Mouse (Mus musculus) heart, embryonic 12.5 days (tissue): Measurements from ENCODE around the gene Stambp. TPM values are rescaled to one million over a fixed set of nuclear protein-coding genes. Genes with fewer than 3 reads are reported as not detected.

ENCODE experiments used
- ATAC-seq: fragments of 200-750 bp; cut with Nextera tagmentation; 2 replicates; pipeline ENCODE4 v1.8.0; 2017; ENCODE audit warnings: moderate TSS enrichment, moderate library complexity; ENCODE audit not compliant: insufficient number of reproducible peaks, low FRiP score
- H3K27ac ChIP-seq: fragments of 300-500 bp; sonication (generic); 2 replicates; pipeline ENCODE4 v1.5.1; 2016; ENCODE audit warnings: mild to moderate bottlenecking, moderate library complexity; ENCODE audit not compliant: poor library complexity, severe bottlenecking
- H3K27me3 ChIP-seq: fragments of 300-500 bp; sonication (generic); replicated peaks from 2 replicates; pipeline ENCODE4 v1.6.1; 2016; ENCODE audit warnings: mild to moderate bottlenecking, moderate library complexity
- H3K36me3 ChIP-seq: fragments of 300-500 bp; sonication (generic); 2 replicates; pipeline ENCODE4 v1.6.1; 2016; ENCODE audit warnings: mild to moderate bottlenecking, moderate library complexity
- H3K4me1 ChIP-seq: fragments of 300-500 bp; sonication (generic); replicated peaks from 2 replicates; pipeline ENCODE4 v1.6.1; 2016; ENCODE audit warnings: mild to moderate bottlenecking
- H3K4me2 ChIP-seq: fragments of 300-500 bp; sonication (generic); 2 replicates; pipeline ENCODE4 v1.6.1; 2016; ENCODE audit warnings: mild to moderate bottlenecking, moderate library complexity
- H3K4me3 ChIP-seq: fragments of 300-500 bp; sonication (generic); 2 replicates; pipeline ENCODE4 v1.5.1; 2016; ENCODE audit warnings: mild to moderate bottlenecking
- H3K9ac ChIP-seq: fragments of 300-500 bp; sonication (generic); 2 replicates; pipeline ENCODE4 v1.6.1; 2016; ENCODE audit warnings: mild to moderate bottlenecking, moderate library complexity
- H3K9me3 ChIP-seq: fragments of 300-500 bp; sonication (generic); replicated peaks from 2 replicates; pipeline ENCODE4 v1.6.1; 2016; ENCODE audit warnings: mild to moderate bottlenecking, moderate library complexity
- WGBS: fragments of 180-500 bp; shearing (Covaris S2); methylation state at CpG from one replicate; pipeline ENCODE4 v1.1.7; 2016; 5-methylcytosine and 5-hydroxymethylcytosine counted together
- polyA plus RNA-seq: library from polyadenylated mRNA; unstranded; fragments of >200 nt; fragmentation: Nextera tagmentation; extraction: Ambion mirVana; gene quantifications from 2 replicates; pipeline ENCODE4 v1.2.1, GENCODE M21; 2016

Stambp gene
- polyA plus RNA-seq, 1 experiment from 2014 or later: 24.4 TPM

DNA sequence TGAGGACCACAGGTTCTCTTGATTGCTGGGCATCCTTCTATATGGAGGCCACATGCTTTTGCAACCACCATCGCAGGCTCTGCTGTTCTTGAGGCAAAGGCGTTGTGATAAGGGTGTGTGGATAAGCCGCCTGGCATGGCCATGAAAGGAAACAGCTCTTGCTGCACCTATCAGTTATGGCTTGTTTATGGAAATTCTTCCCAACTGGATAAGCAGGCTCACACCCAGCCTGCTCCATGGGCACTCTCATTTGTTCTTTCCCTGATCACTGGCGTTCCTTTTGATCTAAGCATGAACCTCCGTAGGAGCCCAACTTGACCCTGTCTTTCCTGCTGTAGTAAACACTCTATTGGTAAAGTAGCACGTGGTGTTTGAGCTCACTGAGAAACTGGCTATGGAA, 50.7 kb downstream of the Stambp start:
- no peak overlapping the region for H3K4me2 ChIP-seq
- peak overlapping the region; percentile 45; the same call in 1 of the 2 replicates for H3K27ac ChIP-seq
- no peak overlapping the region for H3K4me3 ChIP-seq
- WGBS: 14% methylated on average over 6 of the region's 6 CpGs
- no peaks in the 10 kb centered on the region for H3K36me3 ChIP-seq
- no peak overlapping the region for H3K9ac ChIP-seq
- peaks cover 25% of the 10 kb centered on the region for H3K4me1 ChIP-seq
- peak; percentile 54; the same call in 1 of the 2 replicates for ATAC-seq
- H3K9me3 ChIP-seq: no peaks in the 10 kb centered on the region; the same call in 1 of the 2 replicates
- H3K27me3 ChIP-seq: no peaks in the 10 kb centered on the region

DNA sequence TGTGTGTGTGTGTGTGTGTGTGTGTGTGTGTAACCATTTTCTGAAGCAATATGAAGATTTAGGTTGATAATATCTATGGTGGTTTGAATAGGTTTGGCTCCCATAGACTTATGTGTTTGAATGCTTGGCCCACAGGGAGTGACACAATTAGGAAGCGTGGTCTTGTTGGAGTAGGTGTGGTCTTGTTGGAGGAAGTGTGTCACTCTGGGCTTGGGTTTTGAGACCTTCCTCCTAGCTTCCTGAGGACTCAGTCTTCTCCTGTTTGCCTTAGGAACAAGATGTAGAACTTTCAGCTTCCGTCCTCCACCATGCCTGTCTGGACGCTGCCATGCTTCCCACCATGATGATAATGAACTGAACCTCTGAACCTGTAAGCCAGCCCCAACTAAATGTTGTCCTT, 53.9 kb downstream of the Stambp start:
- peaks cover 20% of the 10 kb centered on the region for H3K4me1 ChIP-seq
- H3K27me3 ChIP-seq: no peaks in the 10 kb centered on the region
- H3K4me2 ChIP-seq: no peak overlapping the region
- H3K4me3 ChIP-seq: no peak overlapping the region
- ATAC-seq: no peak
- 76% methylated on average over 3 of the region's 3 CpGs for WGBS
- no peak overlapping the region for H3K27ac ChIP-seq
- H3K9ac ChIP-seq: no peak overlapping the region
- no peaks in the 10 kb centered on the region for H3K36me3 ChIP-seq
- no peaks in the 10 kb centered on the region; the same call in 1 of the 2 replicates for H3K9me3 ChIP-seq

DNA sequence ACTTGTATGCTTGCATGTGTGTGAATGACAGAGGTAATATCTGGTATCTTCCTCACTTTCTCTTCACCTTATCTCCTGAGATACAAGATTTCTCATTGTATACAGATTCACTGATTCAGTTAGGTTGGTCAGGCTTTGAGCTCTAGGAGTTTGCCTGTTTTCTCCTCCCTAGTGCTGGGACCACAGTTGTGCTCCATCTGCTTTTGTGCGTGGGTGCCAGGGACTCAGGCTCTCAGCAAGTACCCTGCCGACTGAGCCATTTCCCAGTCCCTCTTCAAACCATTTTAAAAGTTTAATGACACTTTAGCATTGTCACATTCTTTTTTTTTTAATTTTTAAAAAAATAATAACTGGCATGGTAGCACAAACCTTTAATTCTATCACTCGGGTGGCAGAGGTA, 57.4 kb downstream of the Stambp start:
- H3K36me3 ChIP-seq: no peaks in the 10 kb centered on the region
- WGBS: 69% methylated on average over 3 of the region's 3 CpGs
- no peak for ATAC-seq
- H3K4me2 ChIP-seq: no peak overlapping the region
- no peaks in the 10 kb centered on the region; the same call in 1 of the 2 replicates for H3K9me3 ChIP-seq
- H3K4me1 ChIP-seq: no peaks in the 10 kb centered on the region
- H3K4me3 ChIP-seq: no peak overlapping the region
- H3K27ac ChIP-seq: no peak overlapping the region
- H3K9ac ChIP-seq: no peak overlapping the region
- no peaks in the 10 kb centered on the region for H3K27me3 ChIP-seq

DNA sequence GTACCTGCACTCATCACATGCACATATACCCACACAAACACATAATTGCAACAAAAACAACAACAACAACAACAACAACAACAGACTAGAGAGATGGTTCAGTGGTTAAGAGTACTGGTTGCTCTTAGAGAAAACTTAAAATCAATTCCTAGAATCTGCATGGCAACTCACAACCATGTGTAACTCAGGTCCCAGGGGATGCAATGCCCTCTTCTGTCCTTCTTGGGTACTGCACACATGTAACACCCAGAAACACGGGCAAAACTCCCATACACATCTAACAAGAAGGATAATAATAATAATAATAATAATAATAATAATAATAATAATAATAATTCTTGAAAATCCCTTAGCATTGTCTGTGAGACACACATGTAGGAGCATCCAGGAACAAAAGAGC, 60.0 kb downstream of the Stambp start:
- H3K4me1 ChIP-seq: 0 out of 2 replicates have a peak, but pooled peaks cover 2% of the 10 kb centered on the region
- H3K27me3 ChIP-seq: no peaks in the 10 kb centered on the region; the same call in 1 of the 2 replicates
- H3K9me3 ChIP-seq: no peaks in the 10 kb centered on the region
- WGBS: 36% methylated on average over 1 of the region's 1 CpGs
- ATAC-seq: no peak
- H3K9ac ChIP-seq: no peak overlapping the region
- H3K36me3 ChIP-seq: no peaks in the 10 kb centered on the region
- no peak overlapping the region for H3K4me3 ChIP-seq
- H3K27ac ChIP-seq: no peak overlapping the region
- no peak overlapping the region for H3K4me2 ChIP-seq

DNA sequence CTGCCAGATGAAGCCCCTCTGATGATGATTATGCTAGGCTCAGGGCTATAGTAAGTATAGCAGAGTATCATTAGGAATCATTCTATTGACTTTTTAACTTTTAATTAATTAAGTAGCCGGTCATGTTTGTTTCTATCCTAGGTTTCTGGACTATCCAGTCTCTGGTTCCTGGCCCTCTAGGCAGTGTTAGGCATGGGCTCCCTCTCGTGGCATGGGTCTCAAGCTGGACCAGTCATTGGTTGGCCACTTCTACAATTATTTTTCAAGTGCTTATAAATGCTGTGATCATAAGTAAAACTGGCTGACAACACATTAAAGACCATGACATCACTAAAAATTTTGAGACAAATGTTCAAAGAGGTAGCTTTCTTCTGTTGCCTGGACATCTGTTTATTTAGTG, 62.3 kb downstream of the Stambp start:
- 67% methylated on average over 2 of the region's 2 CpGs for WGBS
- no peak for ATAC-seq

DNA sequence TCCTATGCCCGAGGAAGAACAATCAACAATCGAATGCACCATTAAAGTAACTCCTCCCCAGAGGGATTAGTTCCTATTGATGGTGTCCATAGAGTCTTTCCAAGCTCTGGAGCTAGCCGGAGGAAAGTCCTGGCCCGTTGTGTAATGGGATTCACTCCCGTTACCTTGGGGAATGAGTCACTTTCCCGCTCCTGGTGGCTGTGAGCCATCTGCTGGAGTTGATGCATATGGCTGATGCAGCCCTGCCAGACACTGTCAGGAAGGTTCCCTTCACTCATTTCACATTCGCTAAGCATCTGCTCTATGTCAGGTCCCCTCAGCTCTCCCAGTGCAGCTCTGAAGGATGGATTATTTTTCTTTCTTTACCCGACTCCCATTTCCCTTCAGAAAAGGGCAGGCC, 63.1 kb downstream of the Stambp start:
- H3K27ac ChIP-seq: no peak overlapping the region
- H3K36me3 ChIP-seq: no peaks in the 10 kb centered on the region
- no peak overlapping the region for H3K9ac ChIP-seq
- no peaks in the 10 kb centered on the region; the same call in 1 of the 2 replicates for H3K27me3 ChIP-seq
- ATAC-seq: no peak
- H3K4me3 ChIP-seq: no peak overlapping the region
- H3K4me1 ChIP-seq: peaks cover 12% of the 10 kb centered on the region
- no peaks in the 10 kb centered on the region for H3K9me3 ChIP-seq
- H3K4me2 ChIP-seq: no peak overlapping the region
- WGBS: 39% methylated on average over 8 of the region's 8 CpGs

More for the DNA sequence above, 62.3 kb downstream of the Stambp start:
- Histone ChIP-seq H3K4me3 (no peak overlapping the region), H3K9me3 (no peaks in the 10 kb centered on the region), H3K27ac (no peak overlapping the region), H3K27me3 (no peaks in the 10 kb centered on the region; the same call in 1 of the 2 replicates), H3K4me2 (no peak overlapping the region), H3K36me3 (no peaks in the 10 kb centered on the region), H3K4me1 (peaks cover 10% of the 10 kb centered on the region), H3K9ac (peak overlapping the region; percentile 50; the same call in 1 of the 2 replicates)

DNA sequence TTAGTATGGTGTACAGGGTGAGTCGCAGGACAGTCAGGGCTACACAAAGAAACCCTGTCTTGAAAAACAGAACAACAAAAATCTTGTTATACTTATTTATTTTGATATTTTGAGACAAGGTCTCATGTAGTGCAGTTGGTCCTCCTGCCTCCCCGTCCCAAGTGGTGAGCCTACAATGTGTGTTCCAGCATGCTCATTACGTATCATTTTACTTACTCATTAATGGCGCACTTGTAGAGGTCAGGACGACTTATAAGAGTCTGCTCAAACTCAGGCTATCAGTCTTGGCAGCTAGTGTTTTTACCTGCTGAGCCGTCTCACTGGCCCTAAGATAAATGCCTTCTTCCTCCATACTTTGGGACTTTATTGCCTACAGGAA, 65.4 kb downstream of the Stambp start:
- Histone ChIP-seq H3K9ac (peak overlapping the region; percentile 52), H3K27ac (peak overlapping the region; percentile 99)
- WGBS: 32% methylated on average over 6 of the region's 6 CpGs

DNA sequence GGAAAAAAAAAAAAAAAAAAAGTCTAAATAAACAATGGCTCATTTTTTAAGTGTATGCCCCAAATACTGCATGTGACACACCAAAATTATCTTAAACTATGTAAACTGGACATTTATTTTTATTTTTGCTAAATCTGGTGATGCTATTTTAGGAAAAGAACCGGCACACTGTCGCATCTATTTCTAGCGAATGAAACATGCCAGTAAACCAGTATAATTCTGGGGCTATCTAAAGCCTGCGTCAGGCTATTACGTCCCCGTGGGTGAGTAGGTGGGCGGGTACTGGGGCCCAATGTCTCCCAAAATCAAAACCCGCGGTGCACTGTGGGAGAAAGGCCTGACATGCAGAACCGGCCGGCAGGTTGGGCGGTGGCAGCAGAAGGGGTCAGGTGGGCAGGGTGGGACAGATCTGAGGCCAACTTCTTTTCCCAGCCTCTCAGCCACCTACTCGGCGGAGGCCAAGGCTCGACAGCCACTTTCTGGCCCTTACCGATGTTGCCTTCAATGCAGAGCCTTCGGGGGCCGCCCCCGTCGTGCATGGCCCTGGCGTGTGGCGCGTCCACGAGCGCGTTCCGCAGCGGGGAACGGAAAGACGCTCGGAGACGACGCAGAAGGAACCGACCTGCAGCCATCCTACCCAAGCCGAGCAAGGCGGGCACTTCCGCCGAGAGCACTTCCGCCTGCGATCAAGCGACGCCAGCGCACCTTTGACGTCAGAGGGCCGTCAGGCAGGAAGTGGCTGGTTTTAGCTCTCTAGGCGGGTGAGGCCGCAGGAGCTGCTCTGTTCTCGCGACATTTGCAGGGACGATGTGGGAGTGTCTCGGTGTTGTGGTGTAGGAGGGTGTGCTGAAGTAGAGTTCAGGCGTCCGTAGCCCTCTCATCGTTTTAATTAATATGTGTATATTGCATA, 66.0 kb downstream of the Stambp start, which contains the start of gene Dguok:
TSS of gene Dguok (minus strand) at position 712 of the 910 bp plus-strand sequence.
- Histone ChIP-seq H3K27me3 (no peaks in the 10 kb centered on the region; the same call in 1 of the 2 replicates), H3K4me3 (peak within 1 kb of the TSS; percentile 96), H3K36me3 (peaks cover 3% of the 10 kb centered on the region; the same call in 1 of the 2 replicates), H3K27ac (peak within 1 kb of the TSS; percentile 99), H3K4me1 (peaks cover 26% of the 10 kb centered on the region), H3K4me2 (peak within 1 kb of the TSS; percentile 75), H3K9me3 (no peaks in the 10 kb centered on the region), H3K9ac (peak within 1 kb of the TSS; percentile 91)
- ATAC-seq: peak; percentile 98
- under 1% methylated on average over 54 of the region's 54 CpGs for WGBS

More for the DNA sequence above, 65.4 kb downstream of the Stambp start:
- H3K36me3 ChIP-seq: peaks cover 3% of the 10 kb centered on the region; the same call in 1 of the 2 replicates
- peaks cover 22% of the 10 kb centered on the region for H3K4me1 ChIP-seq
- ATAC-seq: peak; percentile 5
- peak overlapping the region; percentile 96 for H3K4me3 ChIP-seq
- no peaks in the 10 kb centered on the region; the same call in 1 of the 2 replicates for H3K27me3 ChIP-seq
- no peaks in the 10 kb centered on the region for H3K9me3 ChIP-seq
- peak overlapping the region; percentile 75 for H3K4me2 ChIP-seq

DNA sequence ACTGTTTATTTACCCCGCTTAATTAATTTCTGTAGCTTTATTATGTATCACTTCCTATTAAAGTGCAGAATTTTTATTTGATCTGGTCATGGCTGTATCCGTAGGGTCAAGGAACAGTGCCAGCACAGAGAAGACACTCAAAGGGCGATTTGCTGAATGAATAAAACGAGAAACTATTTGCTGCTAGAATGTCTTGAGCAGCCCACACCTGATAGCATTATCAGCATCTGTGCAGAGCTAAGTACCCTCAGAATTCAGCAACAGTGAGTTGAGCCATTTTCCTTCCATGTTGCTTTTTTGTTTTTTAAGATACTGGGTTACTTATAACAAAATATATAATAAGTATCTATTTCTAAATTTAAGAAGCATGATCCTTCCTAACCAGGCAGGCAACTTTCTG, 67.0 kb downstream of the Stambp start:
- Histone ChIP-seq H3K4me2 (peak overlapping the region; percentile 75), H3K4me1 (peaks cover 26% of the 10 kb centered on the region), H3K36me3 (peaks cover 3% of the 10 kb centered on the region), H3K4me3 (peak overlapping the region; percentile 96), H3K9me3 (peaks cover under 1% of the 10 kb centered on the region), H3K27me3 (no peaks in the 10 kb centered on the region; the same call in 1 of the 2 replicates), H3K27ac (no peak overlapping the region), H3K9ac (peak overlapping the region; percentile 91)
- 72% methylated on average over 4 of the region's 4 CpGs for WGBS
- ATAC-seq: no peak

DNA sequence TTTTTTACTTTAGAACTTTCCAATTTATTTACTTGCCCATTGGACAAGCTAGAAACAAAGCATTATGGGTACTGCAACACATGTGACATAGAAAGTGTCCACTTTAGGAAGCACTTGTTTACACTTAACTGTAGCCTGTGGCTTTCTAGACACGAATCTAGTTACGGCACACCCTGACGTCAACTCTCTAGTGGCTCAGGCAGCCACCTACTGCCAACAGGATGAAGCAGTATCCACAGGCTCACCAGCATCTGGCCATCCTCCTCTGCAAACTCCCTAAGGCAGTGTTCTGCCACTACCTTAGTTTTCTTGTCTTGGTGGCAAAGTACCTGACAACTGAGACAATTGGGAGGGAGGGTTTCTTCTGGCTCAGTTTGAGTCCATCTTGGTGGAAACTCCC, 69.2 kb downstream of the Stambp start:
- 81% methylated on average over 3 of the region's 3 CpGs for WGBS
- no peak overlapping the region for H3K4me2 ChIP-seq
- peaks cover 15% of the 10 kb centered on the region for H3K36me3 ChIP-seq
- H3K9me3 ChIP-seq: peaks cover 4% of the 10 kb centered on the region
- no peak overlapping the region for H3K4me3 ChIP-seq
- no peak overlapping the region for H3K27ac ChIP-seq
- no peaks in the 10 kb centered on the region; the same call in 1 of the 2 replicates for H3K27me3 ChIP-seq
- ATAC-seq: no peak
- no peak overlapping the region for H3K9ac ChIP-seq
- H3K4me1 ChIP-seq: peaks cover 26% of the 10 kb centered on the region

DNA sequence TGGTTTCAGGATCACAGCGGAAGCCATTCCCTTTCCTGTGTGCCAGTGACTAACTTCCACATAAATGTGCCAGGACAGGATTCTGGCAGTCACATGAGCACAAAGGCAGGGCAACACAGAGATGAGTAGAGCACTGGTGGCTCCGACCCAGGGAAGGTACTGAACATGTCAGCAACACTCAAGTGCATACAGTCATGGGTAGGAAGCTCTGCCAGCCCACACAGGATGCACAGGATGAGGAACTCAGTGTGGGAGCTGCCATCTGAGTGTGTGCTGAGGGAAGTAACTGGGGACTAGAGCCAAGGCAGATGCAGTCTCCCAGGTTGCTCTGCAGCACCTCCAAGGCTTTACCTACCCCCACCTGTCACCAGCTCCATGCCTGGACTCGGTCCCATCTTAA, 69.9 kb downstream of the Stambp start:
- peaks cover 4% of the 10 kb centered on the region for H3K9me3 ChIP-seq
- H3K9ac ChIP-seq: no peak overlapping the region
- WGBS: 82% methylated on average over 3 of the region's 3 CpGs
- H3K4me2 ChIP-seq: no peak overlapping the region
- 0 out of 2 replicates have a peak overlapping the region, but pooled peaks have one; percentile 6 for H3K27ac ChIP-seq
- no peak for ATAC-seq
- H3K4me3 ChIP-seq: no peak overlapping the region
- no peaks in the 10 kb centered on the region for H3K27me3 ChIP-seq
- peaks cover 17% of the 10 kb centered on the region for H3K36me3 ChIP-seq
- H3K4me1 ChIP-seq: peaks cover 27% of the 10 kb centered on the region
